ENCODE assay signal across 7 mouse cellular contexts in the genomic region with DNA sequence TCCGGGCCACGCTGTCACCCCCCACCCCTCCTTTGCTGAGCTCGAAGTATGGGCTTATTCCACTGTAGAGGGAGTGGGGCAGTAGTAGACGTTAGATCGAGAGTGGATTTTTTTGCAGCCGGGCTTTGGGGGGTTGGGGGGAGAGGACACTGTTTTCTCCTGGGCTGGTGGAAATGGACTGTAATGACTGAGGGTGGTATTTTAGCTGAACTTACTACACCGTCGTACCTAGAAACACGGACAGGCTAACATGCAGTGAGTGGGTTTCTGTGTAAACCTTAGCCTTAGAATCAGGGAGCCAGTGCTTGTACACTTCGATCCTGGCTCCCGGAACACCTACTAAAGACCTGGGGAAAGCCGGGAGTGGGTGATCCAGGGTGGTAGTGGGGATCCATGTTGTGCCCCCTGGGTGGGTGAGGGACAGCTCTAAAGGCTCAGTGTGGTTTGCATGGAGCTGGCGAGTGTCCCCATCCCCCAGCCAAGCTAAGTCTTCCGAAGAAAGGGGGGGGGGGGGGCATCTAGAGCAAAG. TPM values are rescaled to one million over a fixed set of nuclear protein-coding genes. Genes with fewer than 3 reads are reported as not detected.
DNase-seq lines count a peak whose midpoint lies in the region; ATAC-seq lines count a peak whose summit lies in the region.

No protein-coding gene starts in this region.

- H3K9me3 ChIP-seq in lung, embryonic 16.5 days (ENCODE audit: control insufficient read depth, low read length) = no peaks in the 10 kb centered on the region
- H3K9me3 ChIP-seq in forebrain, embryonic 14.5 days (replicated peaks; ENCODE audit: control insufficient read depth, low read length) = no peaks in the 10 kb centered on the region
- H3K9me3 ChIP-seq in liver, embryonic 12.5 days (replicated peaks) = no peaks in the 10 kb centered on the region
- H3K9me3 ChIP-seq in stomach, embryonic 15.5 days = no peaks in the 10 kb centered on the region

- H3K27me3 ChIP-seq in lung, embryonic 16.5 days (ENCODE audit: control insufficient read depth, insufficient read depth, low read depth, low read length) = peaks cover 95% of the 10 kb centered on the region
- peaks cover 92% of the 10 kb centered on the region for H3K27me3 ChIP-seq in forebrain, embryonic 14.5 days (replicated peaks; ENCODE audit: control insufficient read depth, insufficient read depth, low read length)
- peaks cover 99% of the 10 kb centered on the region for H3K27me3 ChIP-seq in liver, embryonic 12.5 days (replicated peaks)
- peaks cover 94% of the 10 kb centered on the region for H3K27me3 ChIP-seq in stomach, embryonic 15.5 days (replicated peaks)

- peak overlapping the region; percentile 54 for H3K4me3 ChIP-seq in lung, embryonic 16.5 days (ENCODE audit: low read length)
- H3K4me3 ChIP-seq in forebrain, embryonic 14.5 days (ENCODE audit: low read depth, low read length) = peak overlapping the region; percentile 22; the same call in 1 of the 2 replicates
- H3K4me3 ChIP-seq in liver, embryonic 12.5 days = peak overlapping the region; percentile 38; the same call in 1 of the 2 replicates
- H3K4me3 ChIP-seq in stomach, embryonic 15.5 days (replicated peaks) = peak overlapping the region; percentile 40

- peak overlapping the region; percentile 65 for H3K4me2 ChIP-seq in lung, embryonic 16.5 days (ENCODE audit: low read depth, low read length)
- H3K4me2 ChIP-seq in forebrain, embryonic 14.5 days (ENCODE audit: low read length) = peak overlapping the region; percentile 41
- peak overlapping the region; percentile 50 for H3K4me2 ChIP-seq in liver, embryonic 12.5 days
- H3K4me2 ChIP-seq in stomach, embryonic 15.5 days = peak overlapping the region; percentile 62

- no peak; the same call in 1 of the 2 replicates for ATAC-seq in lung, embryonic 16.5 days (ENCODE audit: low read depth)
- 0 out of 2 replicates have a peak, but pooled peaks have one; percentile 8 for ATAC-seq in forebrain, embryonic 14.5 days
- ATAC-seq in liver, embryonic 12.5 days = no peak
- no peak for ATAC-seq in stomach, embryonic 15.5 days (ENCODE audit: insufficient read depth, low FRiP score, low read depth)
- no peak for ATAC-seq in inflammation-experienced regulatory T-cells, adult 6 months

- 2% methylated on average over 14 of the region's 14 CpGs for WGBS in lung, embryonic 16.5 days
- whole genome bisulfite sequencing in forebrain, embryonic 14.5 days = 2% methylated on average over 14 of the region's 14 CpGs
- 5% methylated on average over 14 of the region's 14 CpGs for WGBS in liver, embryonic 12.5 days (ENCODE audit: insufficient replicate concordance)
- WGBS in stomach, embryonic 15.5 days = under 1% methylated on average over 14 of the region's 14 CpGs

- H3K4me1 ChIP-seq in lung, embryonic 16.5 days (replicated peaks; ENCODE audit: control insufficient read depth, insufficient read depth, low read length) = peaks cover 5% of the 10 kb centered on the region
- H3K4me1 ChIP-seq in forebrain, embryonic 14.5 days (ENCODE audit: control insufficient read depth, insufficient read depth, low read length) = 0 out of 2 replicates have a peak, but pooled peaks cover 4% of the 10 kb centered on the region
- H3K4me1 ChIP-seq in liver, embryonic 12.5 days = no peaks in the 10 kb centered on the region
- H3K4me1 ChIP-seq in stomach, embryonic 15.5 days = peaks cover 8% of the 10 kb centered on the region; the same call in 1 of the 2 replicates

- H3K36me3 ChIP-seq in lung, embryonic 16.5 days (ENCODE audit: control insufficient read depth, insufficient read depth, low read length) = no peaks in the 10 kb centered on the region
- H3K36me3 ChIP-seq in forebrain, embryonic 14.5 days (ENCODE audit: control insufficient read depth, insufficient read depth, low read length) = no peaks in the 10 kb centered on the region
- no peaks in the 10 kb centered on the region for H3K36me3 ChIP-seq in liver, embryonic 12.5 days
- no peaks in the 10 kb centered on the region for H3K36me3 ChIP-seq in stomach, embryonic 15.5 days

- H3K9ac ChIP-seq in lung, embryonic 16.5 days (ENCODE audit: low read length) = no peak overlapping the region
- no peak overlapping the region for H3K9ac ChIP-seq in forebrain, embryonic 14.5 days (ENCODE audit: low read length)
- no peak overlapping the region for H3K9ac ChIP-seq in liver, embryonic 12.5 days
- no peak overlapping the region for H3K9ac ChIP-seq in stomach, embryonic 15.5 days

- no peak overlapping the region for H3K27ac ChIP-seq in lung, embryonic 16.5 days (ENCODE audit: low read length)
- no peak overlapping the region for H3K27ac ChIP-seq in forebrain, embryonic 14.5 days (ENCODE audit: low read depth, low read length)
- H3K27ac ChIP-seq in liver, embryonic 12.5 days = no peak overlapping the region
- H3K27ac ChIP-seq in stomach, embryonic 15.5 days = no peak overlapping the region

- DNase-seq in lung, postnatal 25 days (ENCODE audit: low spot score) = no peak
- DNase-seq in forebrain, embryonic 14.5 days (ENCODE audit: low spot score) = no peak
- no peak for DNase-seq in yolk sac, embryonic 10.5 days (ENCODE audit: low spot score)

RNA-seq across cellular contexts. Expression of a gene that starts 6.2 kb away (rescaled TPM):
- polyA plus RNA-seq in lung, embryonic 16.5 days (2015; fragmentation: Nextera tagmentation; extraction: Ambion mirVana) = not detected in 2 replicates
- 0.24 and 0.33 TPM in 2 replicates for polyA plus RNA-seq in forebrain, embryonic 14.5 days (2014; fragmentation: Nextera tagmentation; extraction: Ambion mirVana)
- 0.04 TPM in 1 of 2 replicates, not detected in the other for polyA plus RNA-seq in liver, embryonic 12.5 days (2016; fragmentation: Nextera tagmentation; extraction: Ambion mirVana)
- polyA plus RNA-seq in stomach, embryonic 15.5 days (2015; fragmentation: Nextera tagmentation; extraction: Ambion mirVana) = 0.04 and 0.05 TPM in 2 replicates
- not detected for polyA plus RNA-seq in inflammation-experienced regulatory T-cells, adult 6 months (2017; shearing (Covaris generic))
